Mouse (Mus musculus): ENCODE measurements at regions not wholly inside any gene's neighbourhood (a gene's known extent, or its start where the extent isn't known, plus 50 kb on each side); places are given as distances from the start of the nearest gene placed in this dataset.

DNA sequence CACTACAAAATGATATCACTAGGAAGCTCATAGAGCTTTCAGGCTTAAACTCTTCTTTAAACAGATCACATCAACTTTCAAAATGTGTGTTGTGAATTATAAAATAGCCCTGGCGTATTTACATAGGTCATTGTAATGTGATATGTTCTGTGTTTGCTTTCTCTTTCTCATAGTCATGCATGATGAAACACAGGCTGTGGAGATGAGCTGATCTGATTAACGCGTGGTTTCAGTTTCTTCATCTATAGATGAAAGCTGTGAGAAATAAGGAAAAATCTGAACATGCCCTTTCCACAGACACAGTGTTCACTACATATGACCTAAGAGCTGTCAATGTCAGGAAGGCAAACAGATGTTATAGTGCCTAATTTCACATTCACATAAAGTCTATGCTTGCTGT lies 658.6 kb upstream of the Ccdc54 start:
- CTCF ChIA-PET, result no interaction called here
- POLR2A ChIA-PET, result interaction anchor here in 1 of 4 experiments (0.6 kb wide), 1 partner anchor 114 kb away, joined by 6 read pairs; no protein-coding TSS in a partner anchor

DNA sequence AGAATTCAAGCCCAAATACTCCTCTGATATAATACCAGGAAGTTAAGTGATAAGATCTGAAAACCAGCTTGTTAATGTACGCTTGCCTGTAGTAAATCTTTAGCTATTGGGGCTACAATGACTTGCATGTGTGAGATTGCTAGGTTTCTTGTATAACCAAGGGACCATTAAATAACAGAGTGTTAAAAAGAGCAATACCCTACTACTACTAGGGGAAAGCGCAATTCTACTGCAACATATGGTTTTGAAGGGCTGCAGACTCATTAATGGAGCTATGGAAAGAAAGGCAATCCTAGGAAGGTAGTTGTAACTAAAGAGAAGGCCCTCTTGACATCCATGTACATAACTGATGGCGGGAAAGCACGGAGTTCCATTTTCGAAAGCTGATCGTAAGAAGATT lies 638.6 kb upstream of the Ccdc54 start:
- CTCF ChIA-PET, result interaction anchor here in 1 of 4 experiments (0.5 kb wide), 1 partner anchor 38 kb away, joined by 3 read pairs; no protein-coding TSS in a partner anchor
- POLR2A ChIA-PET, result no interaction called here
